Mouse (Mus musculus): ENCODE data around the gene Abcb7.
"Not testable (repeated sequence)": the region's sequence is repeated elsewhere in the genome, so short reads cannot be mapped to it uniquely, and the experiment has no call there.

GRCm38 (mm10) chrX:104348146-104348545 is 65.5 kb downstream of the Abcb7 start:
- TF ChIP-seq CTCF, EP300 (IDR thresholded peaks at IDR 0.05; ENCODE audit: low read depth): not testable (repeated sequence)
